Comparison of ENCODE assay signal across 21 mouse cellular contexts in genomic region chr6:48723468-48723867, GRCm38 (mm10). TPM values are rescaled to one million over a fixed set of nuclear protein-coding genes. Genes with fewer than 3 reads are reported as not detected.
"Had no signal": no experiment of that assay in that cellular context is flagged by ENCODE, and none has a peak within 500 bp of the region (broad histone marks: within the 10 kb centered on the region; RNA-seq: fewer than 3 reads in every experiment).

No protein-coding gene starts in this region.

- H3K4me1 ChIP-seq: stomach, embryonic 15.5 days had no signal

- DNase-seq: kidney, adult 8-10 months; kidney, postnatal 25 days; layer of hippocampus, postnatal 36 days; liver; liver, embryonic 13.5 days; liver, postnatal 0 days; lung, postnatal 14 days; right cerebral cortex, adult 18-20 months; right cerebral cortex, postnatal 25 days had no signal

- H3K36me3 ChIP-seq: limb, embryonic 12.5 days; liver, embryonic 13.5 days; lung, embryonic 15.5 days; midbrain, embryonic 12.5 days; stomach, embryonic 15.5 days had no signal

- ATAC-seq: intestine, postnatal 0 days; liver, postnatal 0 days; midbrain, embryonic 16.5 days had no signal

- H3K4me3 ChIP-seq: limb, embryonic 12.5 days; liver, embryonic 13.5 days; lung, embryonic 15.5 days; midbrain, embryonic 12.5 days; stomach, embryonic 15.5 days had no signal

- H3K27me3 ChIP-seq: limb, embryonic 12.5 days; liver, embryonic 13.5 days; lung, embryonic 15.5 days; midbrain, embryonic 12.5 days; stomach, embryonic 15.5 days had no signal

- H3K27ac ChIP-seq: limb, embryonic 12.5 days; liver, embryonic 13.5 days; lung, embryonic 15.5 days; macrophage; midbrain, embryonic 12.5 days; stomach, embryonic 15.5 days had no signal

RNA-seq across cellular contexts. Expression of gene Gimap7, which starts 5.0 kb away (rescaled TPM):
- total RNA-seq: layer of hippocampus, postnatal 36 days; left cerebral cortex, postnatal 36 days had no signal
- polyA plus RNA-seq: kidney, embryonic 16.5 days; limb, embryonic 12.5 days; lung, embryonic 15.5 days; midbrain, embryonic 12.5 days; midbrain, embryonic 16.5 days; neural tube, embryonic 14.5 days; stomach, embryonic 15.5 days; testis, adult 2 months had no signal

RNA-seq across cellular contexts. Expression of gene Gm28053, which starts 5.1 kb away (rescaled TPM):
- total RNA-seq: layer of hippocampus, postnatal 36 days; left cerebral cortex, postnatal 36 days; megakaryocyte-erythroid progenitor cell, adult 5-6 weeks had no signal
- polyA plus RNA-seq: macrophage; midbrain, embryonic 12.5 days; neural tube, embryonic 14.5 days; testis, adult 2 months had no signal

RNA-seq across cellular contexts. Expression of gene Gimap1, which starts 15.4 kb away (rescaled TPM):
- polyA plus RNA-seq: macrophage had no signal

RNA-seq across cellular contexts. Expression of gene Gimap5, which starts 22.5 kb away (rescaled TPM):
- polyA plus RNA-seq: macrophage had no signal
